Mouse (Mus musculus) heart, postnatal 0 days (tissue): Measurements from ENCODE around the gene Cd300a.

Experiments used
- CTCF ChIP-seq: IDR thresholded peaks from 2 replicates; pipeline ENCODE4 v1.5.1; 2016; ENCODE audit warnings: antibody characterized with exemption, control low read depth, low read depth
- EP300 ChIP-seq: IDR thresholded peaks from 2 replicates; pipeline ENCODE4 v1.6.1; 2016; ENCODE audit warnings: antibody characterized with exemption, low read depth

- TF ChIP-seq CTCF (no peak), EP300 (no peak)
These were observed 33.7 kb upstream of the Cd300a start for GRCm38 (mm10) chr11:114856125-114856524.
